Mouse (Mus musculus): ENCODE measurements at regions not wholly inside any gene's neighbourhood (a gene's known extent, or its start where the extent isn't known, plus 50 kb on each side); places are given as distances from the start of the nearest gene placed in this dataset.

- no peak overlapping the region for H3K9ac ChIP-seq (replicated peaks)
- 56% methylated on average over 2 of the region's 2 CpGs for WGBS (ENCODE audit: insufficient replicate concordance)
- no peaks in the 10 kb centered on the region for H3K9me3 ChIP-seq (ENCODE audit: low read length)
- H3K36me3 ChIP-seq (replicated peaks; ENCODE audit: insufficient read depth, low read length), result no peaks in the 10 kb centered on the region
- no peaks in the 10 kb centered on the region for H3K27me3 ChIP-seq (ENCODE audit: insufficient read depth, low read length)
- no peak overlapping the region for H3K4me3 ChIP-seq (ENCODE audit: low read depth, low read length)
- DNase-seq, result no peak
- no peak for ATAC-seq
- H3K4me1 ChIP-seq (ENCODE audit: insufficient read depth), result no peaks in the 10 kb centered on the region
- no peak overlapping the region for H3K27ac ChIP-seq (ENCODE audit: low read depth)
- TF ChIP-seq CTCF (IDR thresholded peaks at IDR 0.05; ENCODE audit: low read depth) (no peak), EP300 (IDR thresholded peaks at IDR 0.05; ENCODE audit: low read depth) (no peak)
- H3K4me2 ChIP-seq (ENCODE audit: low read depth, low read length), result no peak overlapping the region
Observed at GRCm38 (mm10) chr8:30661261-30661660, 2767.2 kb upstream of the 5930422O12Rik start.

GRCm38 (mm10) chr8:30669451-30669850 lies 2759.1 kb upstream of the 5930422O12Rik start:
- DNase-seq, result no peak
- Histone ChIP-seq H3K4me1 (ENCODE audit: insufficient read depth) (no peaks in the 10 kb centered on the region), H3K9me3 (ENCODE audit: low read length) (no peaks in the 10 kb centered on the region), H3K4me2 (ENCODE audit: low read depth, low read length) (no peak overlapping the region), H3K27ac (ENCODE audit: low read depth) (no peak overlapping the region), H3K27me3 (ENCODE audit: insufficient read depth, low read length) (no peaks in the 10 kb centered on the region), H3K4me3 (ENCODE audit: low read depth, low read length) (no peak overlapping the region), H3K9ac (replicated peaks) (no peak overlapping the region), H3K36me3 (replicated peaks; ENCODE audit: insufficient read depth, low read length) (no peaks in the 10 kb centered on the region)
- ATAC-seq, result no peak
- 57% methylated on average over 4 of the region's 4 CpGs for WGBS (ENCODE audit: insufficient replicate concordance)
- TF ChIP-seq CTCF (IDR thresholded peaks at IDR 0.05; ENCODE audit: low read depth) (no peak), EP300 (IDR thresholded peaks at IDR 0.05; ENCODE audit: low read depth) (no peak)

GRCm38 (mm10) chr8:30677423-30677822 lies 2751.1 kb upstream of the 5930422O12Rik start:
- peaks cover 4% of the 10 kb centered on the region for H3K9me3 ChIP-seq (ENCODE audit: low read length)
- H3K27me3 ChIP-seq (ENCODE audit: insufficient read depth, low read length), result no peaks in the 10 kb centered on the region
- ATAC-seq, result no peak
- no peak overlapping the region for H3K27ac ChIP-seq (ENCODE audit: low read depth)
- TF ChIP-seq EP300 (IDR thresholded peaks at IDR 0.05; ENCODE audit: low read depth) (no peak), CTCF (IDR thresholded peaks at IDR 0.05; ENCODE audit: low read depth) (no peak)
- H3K4me1 ChIP-seq (ENCODE audit: insufficient read depth), result no peaks in the 10 kb centered on the region
- DNase-seq, result no peak
- 95% methylated on average over 1 of the region's 1 CpGs for WGBS (ENCODE audit: insufficient replicate concordance)
- H3K4me2 ChIP-seq (ENCODE audit: low read depth, low read length), result no peak overlapping the region
- no peaks in the 10 kb centered on the region for H3K36me3 ChIP-seq (replicated peaks; ENCODE audit: insufficient read depth, low read length)
- H3K4me3 ChIP-seq (ENCODE audit: low read depth, low read length), result no peak overlapping the region
- H3K9ac ChIP-seq (replicated peaks), result no peak overlapping the region

- H3K27me3 ChIP-seq (ENCODE audit: insufficient read depth, low read length), result no peaks in the 10 kb centered on the region
- no peak for DNase-seq
- no peak for ATAC-seq
- H3K4me2 ChIP-seq (ENCODE audit: low read depth, low read length), result no peak overlapping the region
- H3K4me3 ChIP-seq (ENCODE audit: low read depth, low read length), result no peak overlapping the region
- H3K27ac ChIP-seq (ENCODE audit: low read depth), result no peak overlapping the region
- WGBS (ENCODE audit: insufficient replicate concordance), result 44% methylated on average over 3 of the region's 3 CpGs
- H3K9ac ChIP-seq (replicated peaks), result no peak overlapping the region
- no peak for TF ChIP-seq CTCF (IDR thresholded peaks at IDR 0.05; ENCODE audit: low read depth)
- no peak for TF ChIP-seq EP300 (IDR thresholded peaks at IDR 0.05; ENCODE audit: low read depth)
- H3K4me1 ChIP-seq (ENCODE audit: insufficient read depth), result no peaks in the 10 kb centered on the region
- peaks cover 4% of the 10 kb centered on the region for H3K9me3 ChIP-seq (ENCODE audit: low read length)
- no peaks in the 10 kb centered on the region for H3K36me3 ChIP-seq (replicated peaks; ENCODE audit: insufficient read depth, low read length)
Observed at GRCm38 (mm10) chr8:30682169-30682568, 2746.3 kb upstream of the 5930422O12Rik start.

GRCm38 (mm10) chr8:30686539-30686938 lies 2742.0 kb upstream of the 5930422O12Rik start:
- no peaks in the 10 kb centered on the region for H3K36me3 ChIP-seq (replicated peaks; ENCODE audit: insufficient read depth, low read length)
- TF ChIP-seq CTCF (IDR thresholded peaks at IDR 0.05; ENCODE audit: low read depth), result no peak
- TF ChIP-seq EP300 (IDR thresholded peaks at IDR 0.05; ENCODE audit: low read depth), result no peak
- DNase-seq (no peak), ATAC-seq (no peak)
- no peak overlapping the region for H3K27ac ChIP-seq (ENCODE audit: low read depth)
- 67% methylated on average over 3 of the region's 3 CpGs for WGBS (ENCODE audit: insufficient replicate concordance)
- no peaks in the 10 kb centered on the region for H3K4me1 ChIP-seq (ENCODE audit: insufficient read depth)
- H3K27me3 ChIP-seq (ENCODE audit: insufficient read depth, low read length), result no peaks in the 10 kb centered on the region
- H3K9me3 ChIP-seq (ENCODE audit: low read length), result no peaks in the 10 kb centered on the region
- no peak overlapping the region for H3K4me2 ChIP-seq (ENCODE audit: low read depth, low read length)
- H3K9ac ChIP-seq (replicated peaks), result no peak overlapping the region
- no peak overlapping the region for H3K4me3 ChIP-seq (ENCODE audit: low read depth, low read length)

GRCm38 (mm10) chr8:30694126-30694525 lies 2734.4 kb upstream of the 5930422O12Rik start:
- 55% methylated on average over 3 of the region's 3 CpGs for WGBS (ENCODE audit: insufficient replicate concordance)
- H3K36me3 ChIP-seq (replicated peaks; ENCODE audit: insufficient read depth, low read length), result no peaks in the 10 kb centered on the region
- ATAC-seq (no peak), DNase-seq (no peak)
- no peak overlapping the region for H3K4me3 ChIP-seq (ENCODE audit: low read depth, low read length)
- H3K4me2 ChIP-seq (ENCODE audit: low read depth, low read length), result no peak overlapping the region
- H3K9ac ChIP-seq (replicated peaks), result no peak overlapping the region
- H3K27ac ChIP-seq (ENCODE audit: low read depth), result no peak overlapping the region
- H3K27me3 ChIP-seq (ENCODE audit: insufficient read depth, low read length), result no peaks in the 10 kb centered on the region
- no peaks in the 10 kb centered on the region for H3K9me3 ChIP-seq (ENCODE audit: low read length)
- no peak for TF ChIP-seq CTCF (IDR thresholded peaks at IDR 0.05; ENCODE audit: low read depth)
- no peak for TF ChIP-seq EP300 (IDR thresholded peaks at IDR 0.05; ENCODE audit: low read depth)
- H3K4me1 ChIP-seq (ENCODE audit: insufficient read depth), result no peaks in the 10 kb centered on the region

- no peak overlapping the region for H3K9ac ChIP-seq (replicated peaks)
- H3K36me3 ChIP-seq (replicated peaks; ENCODE audit: insufficient read depth, low read length), result no peaks in the 10 kb centered on the region
- ATAC-seq (no peak), DNase-seq (no peak)
- WGBS (ENCODE audit: insufficient replicate concordance), result 52% methylated on average over 1 of the region's 1 CpGs
- no peaks in the 10 kb centered on the region for H3K9me3 ChIP-seq (ENCODE audit: low read length)
- H3K4me1 ChIP-seq (ENCODE audit: insufficient read depth), result no peaks in the 10 kb centered on the region
- no peak overlapping the region for H3K27ac ChIP-seq (ENCODE audit: low read depth)
- no peak overlapping the region for H3K4me2 ChIP-seq (ENCODE audit: low read depth, low read length)
- no peaks in the 10 kb centered on the region for H3K27me3 ChIP-seq (ENCODE audit: insufficient read depth, low read length)
- H3K4me3 ChIP-seq (ENCODE audit: low read depth, low read length), result no peak overlapping the region
- TF ChIP-seq CTCF (IDR thresholded peaks at IDR 0.05; ENCODE audit: low read depth) (no peak), EP300 (IDR thresholded peaks at IDR 0.05; ENCODE audit: low read depth) (no peak)
Observed at GRCm38 (mm10) chr8:30716643-30717042, 2711.9 kb upstream of the 5930422O12Rik start.
